Mouse (Mus musculus): Measurements from ENCODE around the gene Smad9. TPM values are rescaled to one million over a fixed set of nuclear protein-coding genes. Genes with fewer than 3 reads are reported as not detected.

The Smad9 gene
- polyA plus RNA-seq (2014; fragmentation: Nextera tagmentation; extraction: Ambion mirVana): 0.17 and 0.30 TPM in 2 replicates

DNA sequence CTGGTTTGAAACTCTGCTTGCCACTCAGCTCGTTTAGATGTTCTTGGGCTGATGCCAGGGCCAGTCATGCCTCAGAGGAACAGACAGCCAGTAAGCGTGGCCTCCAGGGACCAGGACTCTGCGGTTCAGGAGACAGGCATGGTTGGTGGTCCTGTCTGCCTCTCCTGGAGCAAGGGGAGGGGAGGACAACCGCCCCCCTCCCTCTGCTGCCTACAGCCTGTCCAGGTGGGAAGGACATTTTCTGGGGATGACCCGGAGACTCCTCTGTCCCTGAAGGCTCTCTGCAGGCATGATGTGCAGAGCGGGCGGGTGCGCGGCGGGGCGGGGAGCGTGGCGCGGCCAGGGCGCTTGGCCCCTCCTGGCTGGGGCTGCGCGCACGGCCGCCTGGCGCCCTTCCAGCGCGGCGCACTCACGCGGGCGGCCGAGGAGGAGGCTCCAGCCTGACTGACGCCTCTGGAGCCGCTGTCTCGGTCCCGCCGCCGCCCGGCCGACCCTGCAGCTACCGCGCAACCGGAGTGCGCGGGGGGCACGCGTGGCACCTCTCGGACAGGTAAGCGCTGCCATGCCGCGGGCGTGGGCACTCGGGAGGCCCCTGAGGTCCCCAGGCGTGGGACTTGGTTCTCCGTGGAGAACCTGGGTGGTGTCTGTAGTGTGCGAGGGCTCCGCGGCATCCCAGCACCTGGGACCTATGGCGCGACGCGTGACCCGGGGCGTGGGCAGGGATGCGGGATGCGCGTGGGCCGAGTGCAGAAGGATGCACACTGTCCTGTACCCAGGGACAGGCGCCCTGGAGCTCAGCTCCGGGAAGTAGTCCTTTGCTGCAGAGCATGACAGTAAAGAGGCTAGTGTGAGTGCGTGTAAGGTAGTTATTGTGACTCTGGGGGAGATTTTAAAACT is at the start of gene Smad9:
Gene Smad9, plus strand, starts transcription at position 438 of the 897 bp plus-strand sequence.
- peaks cover 12% of the 10 kb centered on the region for H3K36me3 ChIP-seq (ENCODE audit: control insufficient read depth, insufficient read depth, low read length)
- H3K9ac ChIP-seq (ENCODE audit: low read length): peak within 1 kb of the TSS; percentile 63
- H3K27me3 ChIP-seq (replicated peaks; ENCODE audit: control insufficient read depth, insufficient read depth, low read length): 0 out of 2 replicates have a peak, but pooled peaks cover 6% of the 10 kb centered on the region
- peak; percentile 70 for DNase-seq (ENCODE audit: low spot score)
- peaks cover 6% of the 10 kb centered on the region for H3K4me1 ChIP-seq (ENCODE audit: control insufficient read depth, insufficient read depth, low read length)
- H3K4me2 ChIP-seq (ENCODE audit: low read length): peak within 1 kb of the TSS; percentile 100
- ATAC-seq: peak; percentile 86
- WGBS: under 1% methylated on average over 65 of the region's 66 CpGs
- no peak within 1 kb of the TSS for H3K27ac ChIP-seq (ENCODE audit: low read depth, low read length)
- peak within 1 kb of the TSS; percentile 60 for H3K4me3 ChIP-seq (ENCODE audit: low read depth, low read length)
- no peaks in the 10 kb centered on the region for H3K9me3 ChIP-seq (replicated peaks; ENCODE audit: control insufficient read depth, low read length)

- Histone ChIP-seq H3K36me3 (ENCODE audit: control insufficient read depth, insufficient read depth, low read length) (peaks cover 77% of the 10 kb centered on the region), H3K9me3 (replicated peaks; ENCODE audit: control insufficient read depth, low read length) (no peaks in the 10 kb centered on the region), H3K9ac (ENCODE audit: low read length) (no peak overlapping the region), H3K4me2 (ENCODE audit: low read length) (no peak overlapping the region), H3K4me3 (ENCODE audit: low read depth, low read length) (no peak overlapping the region), H3K4me1 (ENCODE audit: control insufficient read depth, insufficient read depth, low read length) (no peaks in the 10 kb centered on the region), H3K27me3 (replicated peaks; ENCODE audit: control insufficient read depth, insufficient read depth, low read length) (no peaks in the 10 kb centered on the region), H3K27ac (ENCODE audit: low read depth, low read length) (no peak overlapping the region)
- no peak for ATAC-seq
- no peak for DNase-seq (ENCODE audit: low spot score)
- 91% methylated on average over 9 of the region's 9 CpGs for WGBS
Measured at GRCm38 (mm10) chr3:54708972-54709371, 46.4 kb upstream of the Smad9 start.

DNA sequence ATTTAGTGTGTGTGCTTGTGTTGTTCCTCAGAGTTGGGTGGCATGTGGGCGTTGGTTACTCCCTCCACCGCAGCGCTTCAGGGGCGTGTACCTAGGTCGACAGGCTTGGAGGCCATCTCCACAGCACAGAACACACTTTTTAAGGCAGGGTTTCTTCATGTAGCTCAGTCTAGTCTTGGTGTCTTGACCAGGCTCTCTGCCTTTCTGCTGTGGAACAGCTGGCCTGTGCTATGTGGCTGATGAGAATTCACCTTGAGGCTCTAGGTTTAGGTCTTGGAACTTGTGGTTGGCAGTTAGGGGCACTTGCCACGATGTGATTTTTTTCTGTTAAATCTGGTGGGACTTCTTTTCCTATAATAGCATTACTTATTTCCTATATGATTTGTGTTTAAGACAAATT is 41.1 kb upstream of the Smad9 start, which contains the start of gene Gm21958:
Gene Gm21958, minus strand, starts transcription at position 101 of the 400 bp plus-strand sequence.
- Histone ChIP-seq H3K9ac (ENCODE audit: low read length) (no peak within 1 kb of the TSS), H3K4me1 (ENCODE audit: control insufficient read depth, insufficient read depth, low read length) (no peaks in the 10 kb centered on the region), H3K4me3 (ENCODE audit: low read depth, low read length) (no peak within 1 kb of the TSS), H3K36me3 (ENCODE audit: control insufficient read depth, insufficient read depth, low read length) (peaks cover 82% of the 10 kb centered on the region), H3K27ac (ENCODE audit: low read depth, low read length) (no peak within 1 kb of the TSS), H3K4me2 (ENCODE audit: low read length) (no peak within 1 kb of the TSS), H3K27me3 (replicated peaks; ENCODE audit: control insufficient read depth, insufficient read depth, low read length) (no peaks in the 10 kb centered on the region), H3K9me3 (replicated peaks; ENCODE audit: control insufficient read depth, low read length) (no peaks in the 10 kb centered on the region)
- ATAC-seq (no peak), DNase-seq (ENCODE audit: low spot score) (no peak)
- 93% methylated on average over 6 of the region's 6 CpGs for WGBS

DNA sequence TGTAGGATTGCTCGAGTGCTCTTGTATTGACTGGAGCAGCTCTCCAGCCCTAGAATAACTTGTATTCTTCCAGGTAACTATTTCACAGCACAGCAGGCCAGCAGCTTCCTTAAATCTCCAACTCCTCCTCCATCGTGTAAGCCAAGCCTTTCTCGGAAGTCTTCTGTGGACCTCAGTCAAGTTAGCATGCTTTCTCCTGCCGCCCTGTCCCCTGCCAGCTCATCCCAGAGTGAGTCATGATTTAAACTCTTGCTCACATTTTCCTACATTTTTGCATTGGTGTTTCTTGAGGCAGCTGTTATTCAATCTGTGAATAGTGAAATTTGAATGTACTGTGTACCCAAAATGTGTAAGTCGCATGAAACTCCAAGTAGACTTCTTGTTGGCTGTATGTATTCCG is 39.9 kb upstream of the Smad9 start:
- no peaks in the 10 kb centered on the region for H3K4me1 ChIP-seq (ENCODE audit: control insufficient read depth, insufficient read depth, low read length)
- DNase-seq (ENCODE audit: low spot score) (no peak), ATAC-seq (no peak)
- 94% methylated on average over 6 of the region's 6 CpGs for WGBS
- H3K9ac ChIP-seq (ENCODE audit: low read length): no peak overlapping the region
- no peak overlapping the region for H3K4me3 ChIP-seq (ENCODE audit: low read depth, low read length)
- H3K4me2 ChIP-seq (ENCODE audit: low read length): no peak overlapping the region
- H3K27ac ChIP-seq (ENCODE audit: low read depth, low read length): no peak overlapping the region
- peaks cover 73% of the 10 kb centered on the region for H3K36me3 ChIP-seq (ENCODE audit: control insufficient read depth, insufficient read depth, low read length)
- H3K27me3 ChIP-seq (replicated peaks; ENCODE audit: control insufficient read depth, insufficient read depth, low read length): no peaks in the 10 kb centered on the region
- H3K9me3 ChIP-seq (replicated peaks; ENCODE audit: control insufficient read depth, low read length): no peaks in the 10 kb centered on the region

GRCm38 (mm10) chr3:54717348-54717747 is 38.0 kb upstream of the Smad9 start:
- Histone ChIP-seq H3K4me1 (ENCODE audit: control insufficient read depth, insufficient read depth, low read length) (no peaks in the 10 kb centered on the region), H3K36me3 (ENCODE audit: control insufficient read depth, insufficient read depth, low read length) (peaks cover 73% of the 10 kb centered on the region), H3K9me3 (replicated peaks; ENCODE audit: control insufficient read depth, low read length) (no peaks in the 10 kb centered on the region), H3K4me2 (ENCODE audit: low read length) (no peak overlapping the region), H3K9ac (ENCODE audit: low read length) (no peak overlapping the region), H3K27me3 (replicated peaks; ENCODE audit: control insufficient read depth, insufficient read depth, low read length) (no peaks in the 10 kb centered on the region), H3K4me3 (ENCODE audit: low read depth, low read length) (no peak overlapping the region), H3K27ac (ENCODE audit: low read depth, low read length) (no peak overlapping the region)
- DNase-seq (ENCODE audit: low spot score) (no peak), ATAC-seq (no peak)
- WGBS: 89% methylated on average over 6 of the region's 6 CpGs

- 77% methylated on average over 3 of the region's 3 CpGs for WGBS
- no peaks in the 10 kb centered on the region for H3K4me1 ChIP-seq (ENCODE audit: control insufficient read depth, insufficient read depth, low read length)
- H3K27me3 ChIP-seq (replicated peaks; ENCODE audit: control insufficient read depth, insufficient read depth, low read length): no peaks in the 10 kb centered on the region
- no peak overlapping the region for H3K9ac ChIP-seq (ENCODE audit: low read length)
- DNase-seq (ENCODE audit: low spot score) (no peak), ATAC-seq (no peak)
- H3K27ac ChIP-seq (ENCODE audit: low read depth, low read length): no peak overlapping the region
- no peaks in the 10 kb centered on the region for H3K9me3 ChIP-seq (replicated peaks; ENCODE audit: control insufficient read depth, low read length)
- no peak overlapping the region for H3K4me2 ChIP-seq (ENCODE audit: low read length)
- H3K36me3 ChIP-seq (ENCODE audit: control insufficient read depth, insufficient read depth, low read length): peaks cover 79% of the 10 kb centered on the region
- no peak overlapping the region for H3K4me3 ChIP-seq (ENCODE audit: low read depth, low read length)
Measured at GRCm38 (mm10) chr3:54718947-54719346, 36.4 kb upstream of the Smad9 start.

- Histone ChIP-seq H3K36me3 (ENCODE audit: control insufficient read depth, insufficient read depth, low read length) (peaks cover 69% of the 10 kb centered on the region), H3K9ac (ENCODE audit: low read length) (no peak overlapping the region), H3K4me1 (ENCODE audit: control insufficient read depth, insufficient read depth, low read length) (no peaks in the 10 kb centered on the region), H3K27me3 (replicated peaks; ENCODE audit: control insufficient read depth, insufficient read depth, low read length) (no peaks in the 10 kb centered on the region), H3K4me2 (ENCODE audit: low read length) (no peak overlapping the region), H3K27ac (ENCODE audit: low read depth, low read length) (no peak overlapping the region), H3K9me3 (replicated peaks; ENCODE audit: control insufficient read depth, low read length) (no peaks in the 10 kb centered on the region), H3K4me3 (ENCODE audit: low read depth, low read length) (no peak overlapping the region)
- DNase-seq (ENCODE audit: low spot score): no peak
- ATAC-seq: no peak
- WGBS: 89% methylated on average over 10 of the region's 10 CpGs
Measured at GRCm38 (mm10) chr3:54723741-54724500, 31.5 kb upstream of the Smad9 start.

- no peak for DNase-seq (ENCODE audit: low spot score)
- Histone ChIP-seq H3K4me3 (ENCODE audit: low read depth, low read length) (no peak overlapping the region), H3K36me3 (ENCODE audit: control insufficient read depth, insufficient read depth, low read length) (peaks cover 78% of the 10 kb centered on the region), H3K27ac (ENCODE audit: low read depth, low read length) (no peak overlapping the region), H3K4me1 (ENCODE audit: control insufficient read depth, insufficient read depth, low read length) (no peaks in the 10 kb centered on the region), H3K9ac (ENCODE audit: low read length) (no peak overlapping the region), H3K9me3 (replicated peaks; ENCODE audit: control insufficient read depth, low read length) (no peaks in the 10 kb centered on the region), H3K27me3 (replicated peaks; ENCODE audit: control insufficient read depth, insufficient read depth, low read length) (no peaks in the 10 kb centered on the region), H3K4me2 (ENCODE audit: low read length) (no peak overlapping the region)
- ATAC-seq: no peak
- 84% methylated on average over 2 of the region's 2 CpGs for WGBS
Measured at GRCm38 (mm10) chr3:54725344-54725743, 30.0 kb upstream of the Smad9 start.
